Mouse (Mus musculus) adrenal gland (tissue): ENCODE results near the gene Fam167b.

Source experiments
- intact Hi-C: fragments of 180-260 bp; cut with DNase I; formaldehyde crosslinking; loops from one replicate; pipeline ENCODE4 v1.15.1; 2025
- long read RNA-seq, 2 experiments: library from polyadenylated mRNA; unstranded; transcript quantifications; one replicate each; pipeline ENCODE4 v2.0.0; 2020; ENCODE audit warnings: borderline replicate concordance in 1 of 2; ENCODE audit not compliant: insufficient replicate concordance in 1 of 2

The Fam167b gene
- long read RNA-seq, experiment 1, transcript Fam167b-201 (2 exons, 913 nt) = major isoform, 14 of 16 reads
- long read RNA-seq, experiment 1, partial matches to known transcripts = 0 of 16 reads
- long read RNA-seq, experiment 1, other reads (novel, unspliced or antisense) = 2 of 16 reads
- long read RNA-seq, experiment 2, transcript Fam167b-201 (2 exons, 913 nt) = major isoform, 15 of 18 reads
- long read RNA-seq, experiment 2, partial matches to known transcripts = 0 of 18 reads
- long read RNA-seq, experiment 2, other reads (novel, unspliced or antisense) = 3 of 18 reads

DNA sequence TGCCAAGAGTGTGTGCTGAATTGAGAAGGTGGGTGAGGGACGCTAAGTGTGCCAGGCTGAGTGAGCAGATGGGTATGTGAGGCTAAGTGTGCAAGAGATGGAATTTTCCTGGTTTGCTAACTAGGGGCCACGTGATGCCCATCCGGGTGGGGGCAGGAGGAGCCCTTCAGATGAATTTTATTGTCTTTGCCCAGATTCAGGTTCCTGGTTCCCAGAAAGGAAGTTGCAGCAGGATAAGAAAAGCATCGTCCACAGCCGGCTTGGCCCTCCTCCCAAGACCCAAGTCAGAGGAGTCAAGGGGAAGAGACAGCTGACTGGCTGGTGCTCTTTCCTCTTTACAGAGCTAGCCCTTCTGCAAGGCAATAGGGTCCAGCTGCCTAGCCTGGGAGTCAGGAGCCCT lies at the start of gene Fam167b:
Gene Fam167b (minus strand): TSS at position 84 of the 400 bp plus-strand sequence.
- intact Hi-C loops = loop anchor here (5.0 kb wide), 1 partner anchor 34 kb away; the partner anchor contains the start of gene Dcdc2b

DNA sequence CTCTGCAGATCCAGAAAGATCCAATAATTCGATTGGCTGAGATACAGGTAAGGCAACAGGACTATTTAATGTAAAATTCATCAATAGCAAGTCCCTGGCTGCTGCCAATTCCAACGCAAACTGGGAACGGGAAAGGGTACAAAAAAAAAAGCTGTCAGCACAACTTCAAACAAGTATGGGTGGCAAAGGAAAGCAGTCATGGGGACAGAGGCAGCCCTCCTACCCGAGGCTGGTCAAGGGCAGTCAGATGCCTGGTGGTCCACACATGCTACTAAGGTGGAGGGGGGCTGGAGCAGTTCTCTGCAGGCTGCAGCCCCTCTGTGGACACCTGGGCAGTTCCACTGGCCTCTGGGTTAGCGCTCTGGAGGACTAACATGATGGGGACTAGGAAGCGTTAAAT lies 47.7 kb upstream of the Fam167b start:
- intact Hi-C loops = no loop called here

DNA sequence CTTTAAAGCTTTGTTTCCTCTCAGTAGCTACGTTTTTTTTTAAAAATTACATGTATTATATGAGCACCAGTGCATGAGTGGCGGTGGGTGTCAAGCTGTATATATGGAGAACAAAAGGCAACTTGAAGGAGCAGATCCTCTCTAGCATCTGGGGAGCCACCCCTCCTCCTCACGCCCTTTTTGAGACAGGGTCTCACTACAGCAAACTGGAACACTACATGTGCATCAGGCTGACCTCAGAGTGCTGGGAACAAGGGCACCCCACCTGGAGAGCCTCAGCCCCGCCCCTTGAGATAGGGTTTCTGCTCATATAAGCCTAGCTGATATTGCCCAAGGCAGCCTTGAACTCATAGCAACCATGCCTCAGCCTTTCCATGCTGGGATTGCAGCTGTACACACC lies 47.1 kb upstream of the Fam167b start:
- intact Hi-C loops = no loop called here

GRCm38 (mm10) chr4:129625029-129625370 lies 46.7 kb upstream of the Fam167b start:
- intact Hi-C loops = no loop called here

DNA sequence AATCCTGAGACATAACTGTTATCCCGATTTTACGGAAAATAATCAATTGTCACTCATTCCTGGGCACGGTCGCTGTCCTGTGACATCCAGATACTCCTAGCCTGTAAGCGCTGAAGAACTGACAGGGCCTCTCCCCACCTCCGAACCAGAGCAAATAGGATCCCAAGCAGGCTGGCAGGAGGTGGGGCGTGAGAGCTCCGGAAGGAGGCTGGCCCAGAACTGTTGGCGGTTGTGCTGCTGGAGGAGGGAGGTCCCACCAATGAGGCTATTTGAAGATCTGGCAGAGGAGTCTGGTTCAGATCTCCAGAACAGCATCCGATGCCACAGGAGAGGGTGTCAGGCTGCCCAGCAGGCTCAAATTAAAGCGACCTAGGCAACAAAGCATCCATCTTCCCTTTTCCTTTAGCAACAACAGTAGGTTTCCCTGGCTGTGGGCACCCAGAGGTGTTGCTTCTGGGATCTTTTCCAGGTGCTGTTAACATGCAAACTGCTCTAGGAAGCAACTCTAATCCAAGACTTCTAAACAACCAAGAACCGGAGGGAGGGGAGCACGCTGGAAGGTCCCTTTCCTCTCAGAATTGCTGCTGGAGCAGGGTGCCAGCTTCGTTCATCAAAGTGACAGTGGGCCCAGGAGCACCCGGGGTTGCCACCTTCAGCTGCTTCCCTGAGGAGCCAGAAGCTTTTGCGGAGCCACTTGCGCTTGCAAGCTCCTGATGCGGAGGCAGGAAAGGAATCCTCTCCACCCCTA lies 46.1 kb upstream of the Fam167b start:
- intact Hi-C loops = no loop called here

GRCm38 (mm10) chr4:129623681-129624091 lies 45.3 kb upstream of the Fam167b start, which contains the start of gene Ccdc28b:
Ccdc28b (minus strand) TSS chr4:129623947.
- intact Hi-C loops = no loop called here

DNA sequence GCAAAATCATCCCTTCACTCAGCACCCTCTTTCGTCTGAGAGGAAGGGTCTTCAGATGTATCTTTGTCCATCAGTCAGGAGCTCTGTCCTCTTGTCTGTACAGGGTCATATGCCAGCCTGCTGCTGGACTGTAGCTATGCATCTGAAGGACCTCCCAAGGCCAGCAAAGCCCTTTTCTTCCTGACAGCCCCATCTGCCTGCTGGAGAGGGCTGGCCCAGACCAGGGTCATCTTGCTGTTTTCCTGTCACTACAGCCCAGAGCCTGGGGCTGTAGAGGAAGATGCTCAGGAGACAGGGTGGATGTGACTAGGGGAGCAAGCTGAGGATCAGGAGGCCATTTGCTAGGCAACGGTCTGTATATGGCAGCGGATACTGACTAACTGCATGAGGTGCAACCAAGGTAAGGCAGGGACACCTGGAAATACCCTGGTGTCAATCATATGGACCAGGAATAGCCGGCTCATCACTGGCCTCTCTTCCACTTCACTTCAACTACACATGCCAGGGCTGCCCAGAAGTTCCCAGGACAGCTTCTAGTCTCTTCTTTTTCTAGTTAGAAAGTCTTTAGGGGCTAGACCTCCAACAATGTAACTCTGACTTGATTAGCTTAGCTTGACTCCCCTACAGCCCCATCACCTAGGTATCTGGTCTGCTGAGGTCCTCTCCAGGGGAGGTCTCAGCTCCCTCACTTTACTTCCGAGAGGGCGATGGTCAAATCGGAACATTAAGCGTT lies 44.6 kb upstream of the Fam167b start:
- intact Hi-C loops = no loop called here

- intact Hi-C loops = no loop called here
Observed at GRCm38 (mm10) chr4:129622120-129622802, 43.9 kb upstream of the Fam167b start.

DNA sequence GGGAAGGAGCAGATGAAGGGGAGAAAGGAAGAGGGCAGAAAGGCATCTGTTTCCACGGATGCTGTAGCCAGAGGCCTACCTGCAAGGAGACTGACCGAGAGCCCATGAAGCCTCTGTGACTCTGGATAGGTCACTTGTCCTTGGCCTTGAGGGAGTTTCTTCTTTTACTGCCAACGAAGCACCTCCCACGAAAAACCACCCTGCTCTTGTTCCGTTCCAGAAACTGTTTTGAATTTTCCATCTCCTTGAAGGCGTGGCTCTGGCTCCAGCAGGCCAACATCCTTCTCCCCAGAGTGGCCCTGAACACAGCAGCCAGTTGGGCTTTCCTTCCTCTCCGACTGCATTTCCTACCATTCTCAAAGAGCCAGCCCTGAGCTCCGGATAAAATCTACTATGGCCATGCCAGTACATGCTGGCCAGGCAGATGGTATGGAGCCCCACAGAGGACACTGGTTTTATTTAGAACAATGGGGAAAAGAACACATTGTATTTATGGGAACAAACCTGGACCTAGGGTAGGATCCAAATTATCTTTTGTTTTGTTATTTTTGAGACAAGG lies 43.0 kb upstream of the Fam167b start:
- intact Hi-C loops = no loop called here

- intact Hi-C loops = no loop called here
Observed at GRCm38 (mm10) chr4:129620419-129621282, 42.3 kb upstream of the Fam167b start.

DNA sequence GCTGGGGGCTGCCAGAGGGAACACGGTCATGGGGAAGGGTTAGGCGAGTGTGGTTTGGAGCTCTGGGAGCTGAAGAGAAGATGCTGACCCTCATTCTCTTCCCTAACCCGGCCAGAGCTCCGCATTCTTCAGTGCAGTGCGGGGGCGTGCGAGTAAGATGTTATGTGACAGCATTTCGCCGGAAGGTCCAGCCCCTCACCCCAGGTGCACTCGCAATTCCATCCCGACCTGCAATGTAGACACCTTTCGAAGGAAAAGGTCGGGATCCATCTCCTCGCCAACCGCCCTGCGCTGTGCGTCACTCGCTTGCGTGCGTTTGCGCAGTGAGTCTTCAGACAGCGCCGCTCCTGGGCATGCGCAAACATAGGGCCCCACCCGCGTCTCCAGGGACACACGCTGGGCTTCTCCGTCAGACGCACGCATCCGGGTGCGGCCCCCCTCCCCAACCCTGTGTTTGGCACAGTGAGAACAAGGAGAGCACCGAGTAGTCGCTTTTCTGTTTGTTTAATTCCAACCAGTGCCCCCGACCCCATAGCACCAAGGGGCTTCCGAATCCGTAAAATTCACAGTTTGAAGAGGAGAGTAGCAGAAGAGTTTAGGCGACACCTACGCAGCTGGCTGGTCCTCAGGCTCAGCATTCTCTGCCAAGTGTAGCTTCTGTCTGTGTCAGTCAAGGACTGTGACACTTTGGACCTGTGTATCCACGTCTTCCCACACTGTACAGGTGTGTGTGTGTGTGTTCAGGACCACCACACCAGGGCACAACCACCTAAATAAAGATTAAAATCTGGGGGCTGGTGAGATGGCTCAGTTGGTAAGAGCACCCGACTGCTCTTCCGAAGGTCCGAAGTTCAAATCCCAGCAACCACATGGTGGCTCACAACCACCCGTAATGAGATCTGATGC lies 40.7 kb upstream of the Fam167b start, which contains the start of gene Iqcc:
Gene Iqcc (minus strand): TSS at position 314 of the 906 bp plus-strand sequence.
- intact Hi-C loops = no loop called here

DNA sequence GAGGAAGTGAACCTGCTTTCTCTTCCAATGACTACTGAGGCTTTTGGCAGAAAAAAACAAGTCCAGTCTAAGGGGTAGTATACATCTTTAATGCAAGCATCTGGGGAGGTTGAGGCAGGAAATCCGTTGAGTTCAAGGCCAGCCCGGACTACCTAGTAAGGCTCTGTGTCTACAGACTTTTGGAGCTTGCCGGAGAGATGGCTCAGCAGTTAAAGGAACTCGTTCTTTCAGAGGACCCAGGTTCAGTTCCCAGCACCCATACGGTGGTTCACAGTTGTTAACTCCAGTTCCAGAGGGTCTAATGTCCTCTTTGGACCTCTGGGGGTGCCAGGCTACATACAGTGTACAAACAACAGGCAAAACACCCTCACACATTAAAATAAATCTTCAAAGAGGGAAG lies 39.7 kb upstream of the Fam167b start:
- intact Hi-C loops = no loop called here

GRCm38 (mm10) chr4:129617121-129617641 lies 38.8 kb upstream of the Fam167b start:
- intact Hi-C loops = no loop called here

DNA sequence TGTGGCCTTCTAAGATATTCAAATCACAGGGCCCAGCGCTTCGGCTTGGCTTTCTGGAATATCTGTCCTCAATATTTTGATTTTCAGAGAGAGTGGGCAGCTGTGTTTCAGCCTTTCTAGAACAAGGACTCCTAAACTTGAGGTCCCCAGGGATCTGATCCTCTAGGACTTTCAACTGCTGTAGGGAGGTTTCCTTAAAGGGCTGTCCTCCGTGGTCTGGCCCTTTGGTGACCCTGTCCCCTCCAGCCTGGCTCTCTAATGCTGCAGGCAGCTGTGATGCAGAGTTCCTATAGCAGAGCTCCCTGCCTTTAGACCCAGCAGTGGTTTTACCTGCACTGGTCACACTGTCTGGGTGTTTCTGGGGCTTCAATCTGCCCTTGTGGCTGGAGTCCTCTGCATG lies 38.3 kb upstream of the Fam167b start:
- intact Hi-C loops = no loop called here

- intact Hi-C loops = no loop called here
Observed at GRCm38 (mm10) chr4:129615801-129616290, 37.5 kb upstream of the Fam167b start.

GRCm38 (mm10) chr4:129614093-129614492 lies 35.7 kb upstream of the Fam167b start, which contains the start of gene Dcdc2b:
Dcdc2b (minus strand) TSS chr4:129614257.
- intact Hi-C loops = loop anchor here (5.0 kb wide), 1 partner anchor 37 kb away; the partner anchor contains the start of gene Fam167b

DNA sequence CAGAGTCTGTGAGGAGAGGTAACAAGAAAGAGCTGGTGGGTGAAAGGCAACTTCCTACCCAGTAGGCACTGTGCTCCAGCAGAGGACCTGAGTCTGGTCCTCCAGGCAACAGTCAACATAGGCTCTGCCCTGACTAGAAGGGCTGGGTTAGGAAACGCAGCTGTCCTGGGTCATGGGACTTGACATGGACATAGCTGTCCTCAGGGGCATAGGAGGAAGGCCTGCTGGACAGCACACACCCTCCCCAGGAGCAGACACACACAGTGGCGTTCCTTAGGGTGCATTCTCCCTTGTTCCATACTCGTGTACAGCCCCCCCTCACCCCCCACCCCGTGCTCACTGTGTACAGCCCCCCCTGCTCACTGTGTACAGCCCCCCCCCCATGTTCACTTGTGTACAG lies 32.1 kb upstream of the Fam167b start:
- intact Hi-C loops = loop anchor here (5.0 kb wide), 1 partner anchor 33 kb away; the partner anchor contains the start of gene Fam167b

DNA sequence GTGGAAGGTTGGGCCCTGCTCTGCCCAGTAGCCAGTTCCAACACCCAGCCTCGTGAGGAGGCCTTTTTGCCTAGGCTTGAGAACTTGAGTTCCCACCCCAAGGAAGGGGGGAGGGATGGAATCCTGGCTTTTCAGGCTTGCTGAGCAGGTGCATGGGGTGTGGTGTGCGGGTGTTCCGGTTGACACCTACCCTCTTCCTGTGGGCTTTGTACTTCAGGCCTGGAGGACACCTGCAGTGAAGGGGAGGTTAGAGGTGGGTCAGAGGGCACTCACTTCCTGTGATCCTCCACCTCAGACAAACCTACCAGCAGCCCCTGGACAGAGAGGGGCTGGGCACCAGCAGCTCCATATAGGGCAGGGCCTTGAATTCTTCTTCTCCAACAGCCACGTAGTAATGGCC lies 31.7 kb upstream of the Fam167b start:
- intact Hi-C loops = loop anchor here (5.0 kb wide), 1 partner anchor 33 kb away; the partner anchor contains the start of gene Fam167b
